Mouse (Mus musculus) layer of hippocampus, adult 9-10 months (tissue): ENCODE measurements around the gene Gdf10.
A peak's percentile ranks its signal among the peaks of the same experiment; 100 is the strongest.

Experiments used
- DNase-seq: peaks from one replicate; pipeline ENCODE4 v3.0.0; 2022; ENCODE audit warnings: low spot score

Gdf10 gene

DNA sequence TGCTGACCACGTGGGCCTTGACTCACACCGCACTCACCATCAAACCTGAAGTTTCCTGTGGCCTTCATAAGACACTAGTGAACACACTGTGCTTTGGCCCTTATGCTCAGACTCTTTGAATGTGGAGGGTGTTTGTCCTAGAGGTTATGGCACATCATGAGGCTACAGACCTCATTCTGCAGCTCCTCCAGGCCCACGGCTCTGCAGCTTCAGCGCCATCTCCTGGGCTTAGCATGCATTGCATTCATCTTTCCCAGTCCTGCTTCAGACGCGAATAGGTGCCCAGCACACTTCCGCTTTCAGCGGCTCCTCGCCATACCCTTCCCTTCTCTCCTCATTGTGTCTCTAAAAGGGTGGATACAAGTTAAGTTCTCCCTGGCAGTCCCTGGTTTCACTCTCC, 15.7 kb downstream of the Gdf10 start:
- peak; percentile 58 for DNase-seq

DNA sequence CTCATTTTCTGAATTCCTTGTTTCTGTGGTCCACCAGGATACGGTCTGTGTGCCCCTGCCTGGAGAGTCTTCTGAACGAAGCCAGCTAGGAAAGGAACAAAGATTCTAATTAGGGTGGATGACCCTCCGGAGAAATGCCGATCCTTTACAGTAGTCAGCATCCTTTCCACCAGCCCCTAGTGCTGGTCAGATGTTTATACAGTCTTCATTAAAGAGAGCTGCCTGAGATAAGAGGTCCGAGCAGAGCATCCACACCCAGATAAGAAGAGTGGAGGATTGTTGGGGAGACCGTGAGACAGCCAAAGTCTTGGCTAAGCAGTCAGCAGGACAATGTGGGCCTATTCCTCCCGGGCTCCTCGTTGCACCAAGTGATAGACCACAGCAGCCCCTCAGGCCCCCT, 17.4 kb downstream of the Gdf10 start, which contains the start of gene Gdf2:
TSS of gene Gdf2 (plus strand) at position 301 of the 400 bp plus-strand sequence.
- no peak for DNase-seq

DNA sequence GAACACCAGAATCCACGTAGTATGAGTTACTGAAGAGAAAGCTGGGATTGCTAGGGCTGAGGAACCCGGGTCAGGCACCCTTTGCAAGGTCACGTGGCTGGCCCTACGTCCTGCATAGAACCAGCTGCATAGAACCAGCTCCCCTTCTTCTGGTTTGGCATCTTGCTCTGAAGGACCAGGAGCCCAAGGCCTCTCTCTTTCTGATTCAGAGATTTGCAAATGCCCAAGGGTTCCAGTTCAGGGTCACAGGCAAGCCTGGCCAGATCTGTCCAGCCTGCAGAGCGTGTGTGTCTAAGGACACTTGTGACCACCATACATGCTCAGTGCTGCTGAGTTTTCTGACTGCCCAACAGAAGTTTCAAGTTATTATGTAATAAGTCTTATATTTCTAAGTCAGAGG, 18.8 kb downstream of the Gdf10 start:
- no peak for DNase-seq

DNA sequence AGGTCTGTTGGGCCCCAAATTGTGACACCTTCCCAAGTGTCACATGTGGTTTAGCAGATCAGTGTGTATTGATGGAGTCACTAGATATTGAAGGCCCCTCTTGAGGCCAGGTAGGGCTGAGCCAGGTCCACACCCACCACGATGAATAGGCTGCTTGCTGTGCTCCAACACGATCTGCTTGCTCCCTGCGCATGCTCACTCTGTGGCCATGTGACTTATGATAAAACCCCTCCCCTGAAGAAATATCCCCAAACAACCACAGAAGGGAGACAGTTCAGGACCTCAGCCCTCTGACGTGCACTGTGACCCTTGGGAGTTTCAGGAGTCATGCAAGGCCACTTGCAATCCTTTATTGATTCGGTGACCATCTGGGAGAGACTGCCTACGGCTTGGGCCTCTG, 22.7 kb downstream of the Gdf10 start:
- no peak for DNase-seq

DNA sequence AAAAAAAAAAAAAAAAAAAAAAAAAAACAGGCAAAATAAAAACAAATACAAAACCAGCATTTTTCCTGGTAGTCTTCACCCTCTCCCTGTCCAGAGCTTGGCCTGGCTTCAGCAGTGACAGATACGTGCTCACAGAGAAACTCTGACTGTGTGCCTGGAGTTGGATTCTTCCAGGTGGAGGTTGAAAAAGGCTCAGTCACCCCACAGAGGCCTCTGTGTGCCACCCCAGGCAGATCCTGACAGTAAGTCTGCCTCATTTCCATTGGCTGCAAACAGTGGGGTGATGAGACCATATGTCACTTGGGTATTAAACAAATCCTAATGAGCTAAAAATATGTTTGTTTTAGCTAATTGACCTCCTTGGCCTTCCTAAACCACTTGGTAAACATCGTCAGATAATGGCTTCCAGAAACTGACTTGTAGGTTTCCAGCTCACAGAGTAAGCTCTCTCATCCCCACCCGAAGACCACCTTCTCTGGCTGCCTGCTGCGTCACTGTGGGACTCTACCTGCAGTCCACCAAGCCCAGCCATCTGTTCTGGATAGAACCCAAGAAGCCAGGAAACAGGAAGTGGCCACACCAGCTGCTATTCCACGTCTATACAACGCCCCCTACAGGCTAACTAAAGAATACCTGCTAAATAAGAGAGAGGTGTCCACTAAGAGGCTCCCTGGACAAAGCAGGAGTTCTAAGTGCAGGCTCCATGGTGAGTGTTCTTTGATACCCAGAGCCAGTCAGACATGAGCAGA, 29.0 kb downstream of the Gdf10 start:
- no peak for DNase-seq

DNA sequence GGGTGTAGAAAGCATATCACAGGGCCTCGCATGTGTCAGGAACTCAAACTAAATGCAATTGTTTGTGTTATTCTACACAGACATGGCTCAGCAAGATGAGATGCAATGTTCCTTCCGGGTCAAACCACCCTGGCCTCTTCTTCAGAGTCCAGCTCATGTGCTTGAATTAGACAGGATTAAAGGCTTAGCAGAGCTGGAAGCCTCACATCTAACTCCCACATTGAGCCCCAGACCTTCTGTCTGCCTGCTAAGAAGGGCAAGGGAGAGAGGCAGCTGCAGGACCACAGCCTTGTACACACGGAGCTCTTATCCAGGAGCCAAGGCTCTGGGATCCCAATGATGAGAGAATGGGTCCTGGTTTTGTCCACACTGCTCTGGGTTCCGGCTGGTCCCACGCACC, 30.4 kb downstream of the Gdf10 start, which contains the start of gene Rbp3:
TSS of gene Rbp3 (plus strand) at position 243 of the 400 bp plus-strand sequence.
- DNase-seq, result no peak

DNA sequence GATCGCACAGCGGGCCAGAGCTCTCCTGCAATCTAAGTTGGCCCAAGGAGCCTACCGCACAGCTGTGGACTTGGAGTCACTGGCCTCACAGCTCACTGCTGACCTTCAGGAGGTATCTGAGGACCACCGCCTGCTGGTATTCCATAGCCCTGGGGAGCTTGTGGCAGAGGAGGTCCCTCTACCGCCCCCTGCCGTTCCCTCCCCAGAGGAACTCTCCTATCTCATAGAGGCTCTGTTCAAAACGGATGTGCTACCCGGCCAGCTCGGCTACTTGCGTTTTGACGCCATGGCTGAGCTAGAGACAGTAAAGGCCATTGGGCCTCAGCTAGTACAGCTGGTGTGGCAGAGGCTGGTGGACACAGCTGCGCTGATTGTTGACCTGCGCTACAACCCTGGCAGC, 32.7 kb downstream of the Gdf10 start:
- no peak for DNase-seq

DNA sequence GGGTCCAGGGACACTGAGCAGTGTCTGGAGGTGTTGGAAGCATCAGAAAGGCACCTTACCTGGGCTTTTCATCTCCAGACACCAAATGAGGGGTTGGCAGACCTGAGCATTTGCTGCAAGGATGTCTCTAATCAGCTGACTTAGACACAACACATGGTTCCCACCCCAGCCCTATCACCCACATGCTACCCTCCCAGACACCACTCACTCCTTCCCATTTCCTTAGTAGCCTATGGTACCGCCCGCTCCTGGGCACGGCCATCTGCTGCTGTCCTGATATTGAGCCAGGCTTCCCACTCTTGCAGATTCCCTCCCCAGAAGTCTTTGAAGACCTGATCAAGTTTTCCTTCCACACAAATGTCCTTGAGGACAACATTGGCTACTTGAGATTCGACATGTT, 34.8 kb downstream of the Gdf10 start:
- no peak for DNase-seq

DNA sequence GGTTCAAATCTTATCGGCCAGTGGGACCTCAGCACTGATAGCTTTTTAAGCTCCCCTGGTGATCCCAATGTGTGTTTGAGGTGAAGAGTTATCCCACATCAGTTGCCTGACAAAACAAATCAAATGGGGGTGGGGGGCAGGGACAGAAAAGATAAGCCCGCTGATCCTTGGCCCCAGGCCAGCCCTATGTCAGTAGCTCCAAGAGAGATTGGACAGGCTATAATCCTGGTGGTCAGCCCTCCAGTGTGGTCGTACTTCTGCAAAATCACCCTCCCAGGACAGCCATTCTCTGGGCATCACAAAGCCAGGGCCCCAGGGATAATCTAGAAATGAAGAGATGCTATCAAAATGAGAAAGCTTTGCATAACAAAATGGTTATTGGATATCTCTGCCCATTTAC, 35.5 kb downstream of the Gdf10 start:
- DNase-seq, result no peak

DNA sequence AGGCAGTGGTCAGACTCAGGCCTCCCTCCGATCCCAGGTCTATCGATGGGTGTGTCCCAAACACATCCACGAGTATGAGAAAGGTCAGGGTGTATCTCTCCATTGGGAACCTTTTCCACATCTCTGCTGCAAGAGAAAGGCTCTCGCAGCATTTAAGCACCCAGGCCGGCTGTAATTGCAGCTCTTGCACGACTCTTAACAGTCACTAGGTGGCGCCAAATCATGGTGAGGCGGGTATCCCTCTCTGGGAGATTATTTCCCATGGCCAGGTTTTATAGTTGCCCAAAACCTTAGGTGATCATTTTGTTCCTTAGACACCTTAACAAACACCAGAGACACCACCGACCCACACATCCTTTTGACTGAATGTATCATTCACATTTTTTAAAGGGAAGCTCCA, 36.0 kb downstream of the Gdf10 start:
- peak; percentile 31 for DNase-seq

DNA sequence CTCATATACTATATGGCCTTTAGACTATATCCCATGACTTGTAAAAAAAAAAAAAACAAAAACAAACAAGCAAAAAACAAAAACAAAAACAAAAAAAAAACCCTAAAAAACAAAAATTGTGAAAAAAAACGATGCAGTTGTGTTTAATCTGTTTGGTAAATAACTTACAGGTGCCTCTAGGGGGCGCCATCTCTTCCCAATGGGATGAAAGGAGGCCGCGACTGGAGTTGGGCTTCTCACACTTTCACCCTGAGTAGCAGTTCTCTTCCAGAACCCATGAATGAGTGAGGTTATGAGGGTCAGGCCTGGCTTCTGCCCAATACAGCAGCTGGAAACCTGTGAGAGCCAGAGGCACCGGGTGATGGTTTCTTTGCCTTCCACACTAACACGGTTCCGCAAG, 42.3 kb downstream of the Gdf10 start:
- no peak for DNase-seq

DNA sequence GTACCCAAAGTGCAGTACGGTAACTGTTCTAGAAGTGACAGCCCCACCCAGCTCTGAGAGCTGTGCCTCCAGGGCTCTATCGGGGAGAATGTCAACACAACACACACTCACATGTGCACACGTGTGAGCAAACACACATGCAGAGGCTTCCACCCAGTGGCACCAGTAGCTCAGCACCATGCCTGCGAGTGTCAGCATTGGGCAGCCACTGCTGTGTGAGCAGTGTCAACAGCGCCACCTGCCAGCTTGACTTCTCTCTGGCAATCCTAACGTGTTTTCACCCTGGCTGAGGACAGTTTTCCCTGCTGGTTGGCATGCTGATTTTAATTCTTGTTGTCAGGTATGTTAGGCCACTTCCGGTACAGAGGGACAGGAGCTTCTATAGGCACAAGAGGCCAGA, 49.3 kb downstream of the Gdf10 start:
- no peak for DNase-seq

DNA sequence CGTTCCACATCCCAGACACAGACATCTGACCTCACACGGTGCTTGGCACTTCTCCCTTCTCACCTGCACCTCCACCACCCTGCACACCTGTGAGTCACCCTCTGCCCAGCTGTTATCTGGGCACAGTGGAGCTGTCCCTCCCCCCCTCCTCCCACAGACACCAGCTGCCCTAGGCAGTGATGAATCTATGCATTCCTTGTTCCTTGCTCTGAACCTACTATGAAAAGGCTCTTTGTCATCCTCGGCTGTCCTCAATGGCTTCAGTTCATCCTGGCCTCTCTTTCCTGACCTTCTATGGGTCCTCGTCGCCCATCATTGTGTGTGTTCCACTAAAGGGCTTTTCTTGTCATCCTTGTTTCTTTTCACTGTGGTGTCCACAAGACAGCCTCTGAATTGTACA, 51.4 kb downstream of the Gdf10 start:
- DNase-seq, result no peak

DNA sequence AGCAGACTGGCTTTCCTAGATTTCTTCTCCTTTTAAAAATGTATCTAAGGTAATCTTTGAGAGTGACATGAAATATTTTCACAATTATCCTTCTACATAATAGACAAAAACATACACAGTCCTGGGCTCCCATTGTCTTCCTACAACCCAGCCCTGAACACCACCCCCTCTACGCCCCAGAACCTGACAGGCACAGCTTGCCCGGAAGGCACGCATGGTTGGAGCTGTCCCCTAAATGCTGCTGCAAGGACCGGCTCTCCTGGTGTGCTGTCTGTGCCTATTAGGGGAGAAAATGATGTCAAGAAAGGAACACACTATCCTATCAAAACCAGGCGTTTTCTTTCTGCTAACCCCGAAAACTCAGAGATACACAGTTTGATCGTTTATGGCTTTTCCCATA, 54.4 kb downstream of the Gdf10 start:
- no peak for DNase-seq

DNA sequence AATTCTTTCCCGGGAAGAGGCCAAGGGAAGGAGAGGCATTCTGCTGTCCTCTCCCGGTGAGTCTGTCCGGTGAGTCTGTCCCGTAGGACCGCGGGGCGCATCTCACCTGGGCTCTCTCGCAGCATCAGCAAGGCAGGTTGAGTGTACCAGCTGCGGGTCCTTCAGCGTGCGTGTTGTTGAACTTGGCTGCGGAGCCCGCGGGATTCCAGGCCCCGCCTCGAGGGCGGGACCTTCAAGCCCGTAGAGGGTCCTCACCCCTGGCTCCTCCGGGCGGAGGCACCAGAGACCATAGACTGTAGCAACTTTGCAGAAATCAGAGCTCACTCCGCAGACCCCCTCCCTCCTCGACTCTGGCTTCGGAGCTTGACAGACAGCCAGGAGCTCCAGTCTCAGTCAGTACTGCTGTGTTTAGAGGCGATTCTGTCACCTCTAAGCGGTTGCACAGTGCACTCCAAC, 55.2 kb downstream of the Gdf10 start, which contains the start of gene Zfp488:
TSS of gene Zfp488 (minus strand) at position 161 of the 456 bp plus-strand sequence.
- DNase-seq, result no peak
